Mouse (Mus musculus) heart, postnatal 0 days (tissue): ENCODE measurements around the gene Kif21a.

Source experiments
- CTCF ChIP-seq: IDR thresholded peaks from 2 replicates; pipeline ENCODE4 v1.5.1; 2016; ENCODE audit warnings: antibody characterized with exemption, control low read depth, low read depth
- EP300 ChIP-seq: IDR thresholded peaks from 2 replicates; pipeline ENCODE4 v1.6.1; 2016; ENCODE audit warnings: antibody characterized with exemption, low read depth

DNA sequence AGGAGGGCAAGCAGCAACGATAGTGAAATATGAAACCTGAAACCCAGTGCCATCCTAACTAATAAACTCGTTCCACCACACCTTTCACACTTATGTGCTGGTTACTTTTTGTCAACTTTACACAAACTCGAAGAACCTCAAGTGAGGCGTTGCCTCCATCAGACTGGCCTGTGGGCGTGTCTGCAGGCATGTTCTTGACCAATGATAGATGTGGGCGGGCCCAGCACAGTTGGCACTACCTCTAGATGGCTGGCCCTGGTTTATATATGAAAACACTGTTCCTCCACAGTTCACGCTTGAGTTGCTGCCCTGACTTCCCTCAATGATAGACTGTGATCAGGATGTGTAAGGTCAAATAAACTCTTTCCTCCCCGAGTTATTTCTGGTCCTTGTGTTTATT, 3.2 kb downstream of the Kif21a start:
- TF ChIP-seq CTCF, result no peak
- TF ChIP-seq EP300, result no peak
